Mouse (Mus musculus) heart, embryonic 12.5 days (tissue): Measurements from ENCODE around the gene Scn5a. TPM values are rescaled to one million over a fixed set of nuclear protein-coding genes. Genes with fewer than 3 reads are reported as not detected.
A peak's percentile ranks its signal among the peaks of the same experiment; 100 is the strongest.

Source experiments
- ATAC-seq: fragments of 200-750 bp; cut with Nextera tagmentation; 2 replicates; pipeline ENCODE4 v1.8.0; 2017; ENCODE audit warnings: moderate TSS enrichment, moderate library complexity; ENCODE audit not compliant: insufficient number of reproducible peaks, low FRiP score
- H3K27ac ChIP-seq: fragments of 300-500 bp; sonication (generic); 2 replicates; pipeline ENCODE4 v1.5.1; 2016; ENCODE audit warnings: mild to moderate bottlenecking, moderate library complexity; ENCODE audit not compliant: poor library complexity, severe bottlenecking
- H3K27me3 ChIP-seq: fragments of 300-500 bp; sonication (generic); replicated peaks from 2 replicates; pipeline ENCODE4 v1.6.1; 2016; ENCODE audit warnings: mild to moderate bottlenecking, moderate library complexity
- H3K36me3 ChIP-seq: fragments of 300-500 bp; sonication (generic); 2 replicates; pipeline ENCODE4 v1.6.1; 2016; ENCODE audit warnings: mild to moderate bottlenecking, moderate library complexity
- H3K4me1 ChIP-seq: fragments of 300-500 bp; sonication (generic); replicated peaks from 2 replicates; pipeline ENCODE4 v1.6.1; 2016; ENCODE audit warnings: mild to moderate bottlenecking
- H3K4me2 ChIP-seq: fragments of 300-500 bp; sonication (generic); 2 replicates; pipeline ENCODE4 v1.6.1; 2016; ENCODE audit warnings: mild to moderate bottlenecking, moderate library complexity
- H3K4me3 ChIP-seq: fragments of 300-500 bp; sonication (generic); 2 replicates; pipeline ENCODE4 v1.5.1; 2016; ENCODE audit warnings: mild to moderate bottlenecking
- H3K9ac ChIP-seq: fragments of 300-500 bp; sonication (generic); 2 replicates; pipeline ENCODE4 v1.6.1; 2016; ENCODE audit warnings: mild to moderate bottlenecking, moderate library complexity
- H3K9me3 ChIP-seq: fragments of 300-500 bp; sonication (generic); replicated peaks from 2 replicates; pipeline ENCODE4 v1.6.1; 2016; ENCODE audit warnings: mild to moderate bottlenecking, moderate library complexity
- WGBS: fragments of 180-500 bp; shearing (Covaris S2); methylation state at CpG from one replicate; pipeline ENCODE4 v1.1.7; 2016; 5-methylcytosine and 5-hydroxymethylcytosine counted together
- polyA plus RNA-seq: library from polyadenylated mRNA; unstranded; fragments of >200 nt; fragmentation: Nextera tagmentation; extraction: Ambion mirVana; gene quantifications from 2 replicates; pipeline ENCODE4 v1.2.1, GENCODE M21; 2016

Gene Scn5a
- polyA plus RNA-seq, 1 experiment from 2014 or later = 15.9 TPM

- Histone ChIP-seq H3K9ac (no peak overlapping the region), H3K27me3 (peaks cover 3% of the 10 kb centered on the region; the same call in 1 of the 2 replicates), H3K4me1 (peaks cover 35% of the 10 kb centered on the region), H3K4me2 (no peak overlapping the region), H3K27ac (no peak overlapping the region), H3K9me3 (no peaks in the 10 kb centered on the region), H3K36me3 (peaks cover 40% of the 10 kb centered on the region), H3K4me3 (no peak overlapping the region)
- 91% methylated on average over 6 of the region's 6 CpGs for WGBS
- no peak for ATAC-seq
These were observed 113.8 kb downstream of the Scn5a start for GRCm38 (mm10) chr9:119465056-119465455.

- Histone ChIP-seq H3K27me3 (no peaks in the 10 kb centered on the region), H3K4me2 (no peak overlapping the region), H3K36me3 (peaks cover 55% of the 10 kb centered on the region), H3K9me3 (no peaks in the 10 kb centered on the region), H3K4me3 (no peak overlapping the region), H3K27ac (no peak overlapping the region), H3K9ac (no peak overlapping the region), H3K4me1 (peaks cover 26% of the 10 kb centered on the region)
- 46% methylated on average over 8 of the region's 8 CpGs for WGBS
- no peak for ATAC-seq
These were observed 118.4 kb downstream of the Scn5a start for GRCm38 (mm10) chr9:119460410-119460809.

GRCm38 (mm10) chr9:119457122-119457521, 121.7 kb downstream of the Scn5a start:
- peaks cover 45% of the 10 kb centered on the region for H3K36me3 ChIP-seq
- ATAC-seq = peak; percentile 30; the same call in 1 of the 2 replicates
- H3K9me3 ChIP-seq = no peaks in the 10 kb centered on the region
- WGBS = 58% methylated on average over 14 of the region's 14 CpGs
- no peaks in the 10 kb centered on the region for H3K27me3 ChIP-seq
- peaks cover 28% of the 10 kb centered on the region for H3K4me1 ChIP-seq
- H3K4me2 ChIP-seq = no peak overlapping the region; the same call in 1 of the 2 replicates
- H3K9ac ChIP-seq = no peak overlapping the region
- H3K4me3 ChIP-seq = no peak overlapping the region
- no peak overlapping the region for H3K27ac ChIP-seq

- Histone ChIP-seq H3K27me3 (no peaks in the 10 kb centered on the region), H3K4me3 (no peak overlapping the region), H3K27ac (no peak overlapping the region), H3K9ac (no peak overlapping the region), H3K9me3 (no peaks in the 10 kb centered on the region), H3K36me3 (peaks cover 52% of the 10 kb centered on the region), H3K4me2 (no peak overlapping the region), H3K4me1 (peaks cover 28% of the 10 kb centered on the region)
- WGBS = 84% methylated on average over 14 of the region's 14 CpGs
- no peak for ATAC-seq
These were observed 122.8 kb downstream of the Scn5a start for GRCm38 (mm10) chr9:119455967-119456366.

GRCm38 (mm10) chr9:119445737-119446136, 133.1 kb downstream of the Scn5a start:
- peak overlapping the region; percentile 81 for H3K9ac ChIP-seq
- no peaks in the 10 kb centered on the region for H3K27me3 ChIP-seq
- H3K4me1 ChIP-seq = peaks cover 7% of the 10 kb centered on the region
- H3K27ac ChIP-seq = no peak overlapping the region
- peak overlapping the region; percentile 91 for H3K4me2 ChIP-seq
- 25% methylated on average over 6 of the region's 6 CpGs for WGBS
- peak overlapping the region; percentile 81 for H3K4me3 ChIP-seq
- no peaks in the 10 kb centered on the region for H3K9me3 ChIP-seq
- peaks cover 39% of the 10 kb centered on the region for H3K36me3 ChIP-seq
- ATAC-seq = no peak

- WGBS = under 1% methylated on average over 52 of the region's 52 CpGs
- peak; percentile 92 for ATAC-seq
- Histone ChIP-seq H3K9me3 (no peaks in the 10 kb centered on the region), H3K36me3 (peaks cover 33% of the 10 kb centered on the region), H3K4me1 (peaks cover 7% of the 10 kb centered on the region), H3K27me3 (no peaks in the 10 kb centered on the region), H3K4me3 (peak within 1 kb of the TSS; percentile 81), H3K9ac (peak within 1 kb of the TSS; percentile 81), H3K4me2 (peak within 1 kb of the TSS; percentile 91), H3K27ac (peak within 1 kb of the TSS; percentile 23; the same call in 1 of the 2 replicates)
These were observed 133.9 kb downstream of the Scn5a start, which contains the start of gene Exog for GRCm38 (mm10) chr9:119444738-119445429. Gene Exog, plus strand, starts transcription at chr9:119444943.

GRCm38 (mm10) chr9:119438498-119439000, 140.3 kb downstream of the Scn5a start:
- Histone ChIP-seq H3K27me3 (no peaks in the 10 kb centered on the region), H3K4me1 (no peaks in the 10 kb centered on the region), H3K9ac (no peak overlapping the region), H3K4me3 (no peak overlapping the region), H3K27ac (no peak overlapping the region), H3K36me3 (peaks cover 40% of the 10 kb centered on the region), H3K9me3 (no peaks in the 10 kb centered on the region), H3K4me2 (no peak overlapping the region)
- ATAC-seq = no peak
- WGBS = 79% methylated on average over 9 of the region's 9 CpGs

- ATAC-seq = no peak
- Histone ChIP-seq H3K27me3 (no peaks in the 10 kb centered on the region), H3K36me3 (peaks cover 43% of the 10 kb centered on the region), H3K9ac (no peak overlapping the region), H3K9me3 (no peaks in the 10 kb centered on the region), H3K4me1 (no peaks in the 10 kb centered on the region), H3K4me2 (no peak overlapping the region), H3K4me3 (no peak overlapping the region), H3K27ac (no peak overlapping the region)
- WGBS = 92% methylated on average over 12 of the region's 12 CpGs
These were observed 140.8 kb downstream of the Scn5a start for GRCm38 (mm10) chr9:119438065-119438464.

GRCm38 (mm10) chr9:119435855-119436254, 143.0 kb downstream of the Scn5a start:
- no peak overlapping the region for H3K4me2 ChIP-seq
- no peaks in the 10 kb centered on the region for H3K27me3 ChIP-seq
- no peak overlapping the region for H3K27ac ChIP-seq
- no peaks in the 10 kb centered on the region for H3K9me3 ChIP-seq
- ATAC-seq = no peak
- no peak overlapping the region for H3K9ac ChIP-seq
- 64% methylated on average over 2 of the region's 2 CpGs for WGBS
- no peaks in the 10 kb centered on the region for H3K4me1 ChIP-seq
- peaks cover 59% of the 10 kb centered on the region for H3K36me3 ChIP-seq
- H3K4me3 ChIP-seq = no peak overlapping the region
